Mouse (Mus musculus) G1E (cell line): ENCODE results near the gene Faiml.

ENCODE experiments used
- CTCF ChIP-seq: IDR thresholded peaks from 2 replicates; pipeline ENCODE4 v1.5.1; 2012; ENCODE audit warnings: low read depth, low read length, inconsistent platforms, mixed read lengths
- GATA1 ChIP-seq: IDR thresholded peaks from 2 replicates; pipeline ENCODE4 v1.6.1; 2012; ENCODE audit warnings: borderline replicate concordance, low read length, inconsistent platforms, mixed read lengths
- GATA2 ChIP-seq: IDR thresholded peaks from 2 replicates; pipeline ENCODE4 v1.6.1; 2012; ENCODE audit warnings: low read depth, low read length, inconsistent platforms, borderline replicate concordance
- POLR2AphosphoS5 ChIP-seq: IDR thresholded peaks from 2 replicates; pipeline ENCODE4 v1.6.1; 2012; ENCODE audit warnings: low read depth, low read length, inconsistent platforms; ENCODE audit not compliant: insufficient replicate concordance

DNA sequence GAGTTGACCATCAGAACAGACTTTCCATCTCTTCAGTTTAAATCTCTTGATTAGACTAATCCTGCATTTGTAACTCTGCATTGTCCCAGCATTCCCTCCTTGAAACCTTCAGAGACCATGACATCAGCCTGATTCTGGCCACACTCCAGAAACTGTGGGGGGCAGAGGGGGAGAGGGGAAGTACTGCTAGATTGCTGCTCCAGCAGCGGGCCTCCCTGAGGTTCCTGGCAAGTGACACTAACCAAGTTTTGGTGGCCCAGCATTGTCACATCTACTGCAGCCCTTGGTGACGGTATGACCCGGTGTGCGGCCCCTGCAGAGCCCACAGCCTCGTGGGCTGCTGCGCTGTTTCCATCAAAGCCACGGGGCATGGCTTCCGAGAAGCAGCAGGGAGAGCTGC lies 56.8 kb downstream of the Faiml start:
- no peak for TF ChIP-seq CTCF
- no peak for TF ChIP-seq GATA2
- no peak for TF ChIP-seq POLR2AphosphoS5
- TF ChIP-seq GATA1, result no peak
